Mouse (Mus musculus): ENCODE results near the gene Dlx2.

Dlx2 gene

DNA sequence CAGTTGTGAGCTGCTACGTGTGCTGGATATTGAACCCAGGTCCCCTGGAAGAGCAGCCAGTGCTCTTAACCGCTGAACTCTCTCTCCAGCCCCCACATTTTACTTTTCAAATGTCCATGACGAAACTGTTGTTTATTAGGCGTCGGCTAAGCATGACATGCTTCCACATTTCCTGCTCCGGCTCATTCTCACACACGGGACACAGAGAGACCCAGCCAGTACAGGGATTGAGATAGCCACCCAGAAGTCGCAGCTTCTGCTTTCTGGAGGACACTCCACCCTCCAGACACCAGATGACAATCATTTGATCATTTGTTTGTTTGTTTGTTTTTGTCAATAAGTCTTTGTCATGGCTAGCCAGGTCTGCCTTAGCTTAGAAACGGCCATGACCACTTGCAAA lies 41.7 kb downstream of the Dlx2 start:
- no peak for DNase-seq

GRCm38 (mm10) chr2:71499276-71500230 lies 47.0 kb downstream of the Dlx2 start:
- peak in 1 of 2 experiments; percentile 30 for DNase-seq

GRCm38 (mm10) chr2:71497175-71497574 lies 49.4 kb downstream of the Dlx2 start:
- DNase-seq: no peak

DNA sequence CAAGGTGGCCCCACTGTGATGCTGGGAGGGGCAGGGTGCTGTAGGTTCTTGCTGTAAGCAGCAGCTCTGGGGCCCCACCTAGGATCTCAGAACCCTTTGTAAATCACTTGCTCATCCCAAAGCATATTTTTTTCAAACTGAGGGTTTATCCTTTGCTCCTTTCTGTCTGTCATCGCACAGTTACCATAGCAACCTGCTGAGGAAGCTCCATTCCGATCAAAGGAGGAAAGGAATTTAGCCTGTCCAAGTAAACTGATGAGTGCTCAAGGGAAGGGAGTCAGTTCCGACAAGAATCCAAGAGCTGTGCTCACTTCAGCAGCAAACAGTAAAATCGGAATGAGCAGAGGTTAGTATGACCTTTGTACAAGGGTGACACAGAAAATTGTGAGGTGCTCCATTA lies 51.6 kb downstream of the Dlx2 start:
- DNase-seq: no peak

DNA sequence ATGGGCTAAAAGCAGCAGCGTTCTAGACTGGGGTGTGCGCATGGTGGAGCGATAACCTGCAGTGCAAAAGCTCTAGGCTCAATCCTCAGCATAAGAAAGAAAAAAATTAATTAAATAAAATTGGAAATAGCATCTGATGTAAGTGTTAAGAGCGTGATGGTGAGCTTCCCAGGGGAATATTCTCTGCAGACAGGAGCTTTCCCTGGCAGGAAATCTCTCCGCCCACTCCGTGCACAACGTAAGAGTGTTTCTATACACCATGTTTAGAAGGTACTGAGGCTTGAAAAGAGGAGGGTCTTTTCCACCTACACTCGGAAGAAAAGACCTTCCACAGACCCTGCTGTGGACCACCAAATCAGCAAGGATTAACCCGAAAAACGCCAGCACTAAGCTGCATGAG lies 52.1 kb downstream of the Dlx2 start:
- DNase-seq: no peak
